Mouse (Mus musculus) cortical plate, adult 2 months (tissue): ENCODE measurements around the gene Slc35e3. TPM values are rescaled to one million over a fixed set of nuclear protein-coding genes. Genes with fewer than 3 reads are reported as not detected.

Experiments
- H3K27ac ChIP-seq: fragments of 200-500 bp; 2 replicates; pipeline ENCODE4 v1.5.1; 2012; ENCODE audit warnings: low read length, control low read depth, inconsistent platforms; ENCODE audit not compliant: insufficient read depth
- H3K4me1 ChIP-seq: fragments of 200-500 bp; 2 replicates; pipeline ENCODE4 v1.6.1; 2011; ENCODE audit warnings: low read length; ENCODE audit not compliant: control insufficient read depth, insufficient read depth
- H3K4me3 ChIP-seq: fragments of 200-500 bp; 2 replicates; pipeline ENCODE4 v1.5.1; 2011; ENCODE audit warnings: mild to moderate bottlenecking, low read length, control low read depth; ENCODE audit not compliant: insufficient read depth
- CTCF ChIP-seq: fragments of 200-500 bp; IDR thresholded peaks from 2 replicates; pipeline ENCODE4 v1.5.1; 2011; ENCODE audit warnings: mild to moderate bottlenecking, control low read depth, low read length; ENCODE audit not compliant: insufficient read depth; ENCODE audit errors: extremely low read depth
- POLR2A ChIP-seq: fragments of 200-500 bp; IDR thresholded peaks from 2 replicates; pipeline ENCODE4 v1.6.1; 2011; ENCODE audit warnings: mild to moderate bottlenecking, low read length, control low read depth; ENCODE audit not compliant: insufficient read depth; ENCODE audit errors: extremely low read depth
- polyA plus RNA-seq: library from polyadenylated mRNA; depleted of rRNA; stranded (reverse); fragments of >200 nt; gene quantifications from 2 replicates; pipeline ENCODE4 v1.2.3, GENCODE M21; 2012

Slc35e3 gene
- polyA plus RNA-seq, 1 experiment, result 20.0 TPM

DNA sequence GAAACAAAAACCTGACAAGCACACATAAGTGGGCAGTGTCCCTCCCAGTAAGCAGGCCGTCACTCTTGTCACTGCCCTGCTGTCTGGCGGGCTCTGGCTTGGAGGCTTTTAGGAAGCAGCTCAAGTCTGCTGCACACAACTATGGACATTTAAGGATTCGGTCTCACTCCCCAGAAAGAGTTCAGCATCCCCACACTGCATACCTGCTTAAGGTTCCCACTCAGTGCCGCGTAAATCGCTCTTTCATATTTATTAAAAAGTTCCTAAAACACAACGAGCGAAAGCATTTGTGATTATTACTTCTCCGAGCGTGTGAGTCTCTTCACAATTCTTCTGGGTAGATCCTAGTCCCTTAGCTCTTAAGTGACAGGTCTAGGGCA lies 25.0 kb upstream of the Slc35e3 start:
- no peaks in the 10 kb centered on the region for H3K4me1 ChIP-seq
- H3K27ac ChIP-seq, result no peak overlapping the region
- no peak for TF ChIP-seq CTCF
- H3K4me3 ChIP-seq, result no peak overlapping the region

DNA sequence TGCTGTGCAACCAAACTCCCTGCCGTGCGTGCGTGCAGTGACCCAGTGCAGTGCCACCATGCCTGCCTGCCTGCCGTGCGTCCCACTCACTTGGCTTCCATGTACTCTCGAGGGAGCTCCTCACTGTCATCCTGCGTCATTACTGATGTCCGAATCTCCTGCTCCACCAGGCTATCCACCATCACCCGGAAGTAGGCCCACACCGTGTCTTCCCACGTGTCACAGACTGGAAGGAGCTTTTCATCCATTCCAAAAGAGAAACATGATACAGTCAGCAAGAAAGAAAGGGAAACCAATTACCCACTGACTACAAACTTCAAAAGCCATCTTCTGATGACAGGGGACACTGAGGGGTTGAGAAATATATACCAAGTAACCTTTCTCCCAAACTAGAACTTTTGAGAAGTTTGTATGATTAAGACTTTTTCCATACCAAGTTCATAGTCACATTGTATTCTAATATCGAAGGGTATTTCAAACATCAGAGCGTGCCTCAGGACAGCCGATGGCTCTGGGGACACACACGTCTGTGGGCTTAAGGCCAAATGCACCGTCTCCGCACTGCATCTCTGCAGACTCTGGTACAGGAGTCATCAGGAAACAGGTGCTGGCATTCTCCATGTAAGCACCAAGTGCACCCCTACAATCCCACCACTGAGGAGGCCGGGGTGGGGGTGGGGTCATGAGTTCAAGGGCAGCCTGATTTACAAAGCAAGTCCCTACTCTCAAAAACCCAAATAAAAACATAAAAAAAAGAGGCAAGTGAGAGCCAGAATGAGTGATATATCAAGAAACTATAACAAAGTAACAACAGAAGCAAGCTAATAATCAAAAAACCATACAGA lies 24.3 kb upstream of the Slc35e3 start:
- TF ChIP-seq CTCF, result no peak
- TF ChIP-seq POLR2A, result no peak
- no peak overlapping the region for H3K27ac ChIP-seq
- no peaks in the 10 kb centered on the region for H3K4me1 ChIP-seq
- no peak overlapping the region for H3K4me3 ChIP-seq

DNA sequence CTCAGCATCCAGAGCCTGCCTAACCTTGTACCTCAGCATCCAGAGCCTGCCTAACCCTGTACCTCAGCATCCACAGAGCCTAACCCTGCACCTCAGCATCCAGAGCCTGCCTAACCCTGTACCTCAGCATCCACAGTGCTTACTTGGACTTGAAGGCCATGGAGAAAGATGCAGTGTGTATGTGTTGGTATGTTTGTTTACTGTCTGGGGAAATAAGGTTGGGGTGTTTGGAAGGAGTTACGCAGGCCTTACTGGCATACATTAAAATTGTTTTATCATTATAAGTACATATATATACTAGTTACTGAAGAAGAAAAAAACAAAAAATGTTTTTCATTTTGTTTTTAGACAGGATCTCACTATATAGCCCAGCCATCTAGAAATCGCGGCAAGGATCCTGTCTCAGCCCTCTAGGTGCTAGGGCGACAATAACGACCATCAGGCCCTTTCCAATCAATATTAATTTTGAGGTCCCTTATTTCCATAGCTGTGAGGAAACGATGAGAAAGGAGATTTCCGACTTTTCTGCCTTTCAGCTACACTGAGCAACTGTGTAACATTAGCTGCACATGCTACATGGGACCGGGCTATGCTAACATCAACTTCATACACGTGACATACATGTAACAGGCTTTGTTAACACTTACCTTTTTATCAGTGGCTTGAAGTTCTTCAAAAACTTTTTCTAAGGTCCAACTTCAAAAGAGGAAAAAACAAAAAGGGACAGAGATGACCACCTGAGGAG lies 23.5 kb upstream of the Slc35e3 start:
- TF ChIP-seq POLR2A (no peak), CTCF (no peak)
- H3K4me3 ChIP-seq, result no peak overlapping the region
- no peaks in the 10 kb centered on the region for H3K4me1 ChIP-seq
- no peak overlapping the region for H3K27ac ChIP-seq

DNA sequence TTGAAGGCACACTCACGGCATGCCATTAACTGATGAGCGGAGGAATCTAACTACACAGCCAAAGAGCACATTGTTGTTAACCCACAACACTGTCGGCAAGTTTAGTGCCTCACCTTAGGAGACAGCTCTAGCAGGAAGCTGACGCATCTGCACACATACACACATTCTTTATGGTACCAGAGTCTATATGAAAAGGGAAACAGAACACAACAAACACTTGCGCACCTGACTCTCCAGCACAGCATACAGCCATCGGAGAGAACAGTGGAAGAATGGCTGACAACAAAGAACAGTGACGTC lies 21.9 kb upstream of the Slc35e3 start:
- TF ChIP-seq POLR2A, result no peak
- no peak for TF ChIP-seq CTCF
- Histone ChIP-seq H3K4me1 (no peaks in the 10 kb centered on the region), H3K4me3 (no peak overlapping the region), H3K27ac (no peak overlapping the region)

GRCm38 (mm10) chr10:117767286-117768140 lies 21.3 kb upstream of the Slc35e3 start:
- TF ChIP-seq CTCF (no peak), POLR2A (no peak)

DNA sequence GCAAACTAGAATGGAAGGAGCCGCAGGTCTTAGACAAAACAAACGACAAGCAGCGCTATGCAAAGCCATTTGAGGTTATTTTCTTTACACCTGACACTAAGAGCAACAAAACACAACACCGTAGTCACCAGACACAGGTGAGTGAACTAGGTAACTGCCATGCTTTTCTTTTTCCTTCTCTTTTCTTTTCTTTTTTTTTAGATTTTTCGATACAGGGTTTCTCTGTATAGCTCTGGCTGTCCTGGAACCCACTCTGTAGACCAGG lies 20.7 kb upstream of the Slc35e3 start:
- Histone ChIP-seq H3K4me3 (no peak overlapping the region), H3K4me1 (no peaks in the 10 kb centered on the region), H3K27ac (no peak overlapping the region)
- TF ChIP-seq POLR2A, result no peak

More at GRCm38 (mm10) chr10:117767286-117768140, 21.3 kb upstream of the Slc35e3 start:
- no peak overlapping the region for H3K27ac ChIP-seq
- H3K4me1 ChIP-seq, result no peaks in the 10 kb centered on the region
- no peak overlapping the region for H3K4me3 ChIP-seq

DNA sequence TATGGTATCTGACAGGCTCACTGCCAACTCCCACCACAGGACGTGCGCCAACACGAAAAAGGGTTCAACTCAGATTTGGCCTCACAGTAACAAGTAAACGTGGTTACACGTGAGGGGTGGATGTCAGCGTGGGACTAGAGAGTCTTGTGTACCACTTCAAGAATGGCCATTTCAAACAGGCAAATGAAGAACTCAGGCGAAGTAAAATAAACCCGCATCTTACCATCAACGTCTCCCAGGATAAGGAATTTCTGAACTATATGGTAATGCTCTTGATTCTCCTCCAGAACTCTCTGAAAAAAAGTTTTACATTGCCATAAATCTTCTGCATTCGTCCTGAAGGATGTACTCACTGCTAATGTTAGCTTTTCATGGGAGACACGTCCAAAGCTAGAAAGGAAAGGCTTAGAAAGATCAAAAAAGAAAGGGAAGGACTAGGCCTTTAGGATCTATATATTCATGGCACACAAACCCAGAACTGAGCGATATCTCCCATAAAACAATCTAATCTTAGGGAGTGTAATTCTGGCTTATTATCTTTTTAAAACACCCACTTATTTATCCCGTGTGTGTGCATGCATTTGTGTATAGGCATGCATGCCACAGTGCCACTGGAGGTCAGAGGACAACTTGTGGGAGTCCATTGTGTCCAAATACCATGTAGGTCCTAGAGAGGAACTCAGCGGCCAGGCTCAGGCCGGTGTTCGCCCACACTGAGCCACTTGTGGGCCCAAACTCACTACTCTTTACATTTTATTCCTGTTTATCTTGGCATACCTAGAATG lies 20.1 kb upstream of the Slc35e3 start:
- no peak overlapping the region for H3K27ac ChIP-seq
- no peak overlapping the region for H3K4me3 ChIP-seq
- TF ChIP-seq CTCF (no peak), POLR2A (no peak)
- H3K4me1 ChIP-seq, result no peaks in the 10 kb centered on the region

- TF ChIP-seq CTCF (no peak), POLR2A (no peak)
- Histone ChIP-seq H3K27ac (no peak overlapping the region), H3K4me3 (no peak overlapping the region), H3K4me1 (no peaks in the 10 kb centered on the region)
These were observed 19.1 kb upstream of the Slc35e3 start for GRCm38 (mm10) chr10:117765116-117765894.
